Mouse (Mus musculus) embryonic fibroblast, embryonic 13.5 days (primary cell): Measurements from ENCODE around the gene Hdgf.

Source experiments
- CTCF ChIP-seq: IDR thresholded peaks from 2 replicates; pipeline ENCODE4 v1.5.1; 2011; ENCODE audit warnings: mild to moderate bottlenecking, control low read depth, low read length, moderate library complexity, borderline replicate concordance; ENCODE audit not compliant: insufficient read depth
- POLR2A ChIP-seq: IDR thresholded peaks from 2 replicates; pipeline ENCODE4 v1.6.1; 2011; ENCODE audit warnings: low read depth, mild to moderate bottlenecking, control low read depth, low read length, moderate library complexity

GRCm38 (mm10) chr3:87899266-87899665 lies 6.9 kb upstream of the Hdgf start:
- no peak for TF ChIP-seq POLR2A
- TF ChIP-seq CTCF: no peak
